ENCODE assay signal across 8 mouse cellular contexts in genomic region chr1:134322591-134322990, GRCm38 (mm10). TPM values are rescaled to one million over a fixed set of nuclear protein-coding genes. Genes with fewer than 3 reads are reported as not detected.
DNase-seq lines count a peak whose midpoint lies in the region; ATAC-seq lines count a peak whose summit lies in the region.

No protein-coding gene starts in this region.

- peak; percentile 71 to 75 for DNase-seq in cerebellum, postnatal 10 days
- DNase-seq in cerebellum, adult 11 months: no peak
- peak; percentile 70 for DNase-seq in heart, postnatal 4 days
- peak; percentile 43 for DNase-seq in splenic B cell, adult 2 months (ENCODE audit: low read depth, low spot score)
- no peak for DNase-seq in forebrain, embryonic 11.5 days (ENCODE audit: low spot score)
- DNase-seq in thymus, adult 18-20 months: no peak

- H3K9me3 ChIP-seq in megakaryocyte, embryonic 14.5 days: no peaks in the 10 kb centered on the region
- H3K9me3 ChIP-seq in forebrain, embryonic 11.5 days (ENCODE audit: control insufficient read depth, low read length): no peaks in the 10 kb centered on the region

- H3K27ac ChIP-seq in forebrain, embryonic 11.5 days (ENCODE audit: low read depth, low read length): no peak overlapping the region

- no peak overlapping the region for H3K9ac ChIP-seq in forebrain, embryonic 11.5 days (ENCODE audit: low read length)

- H3K4me2 ChIP-seq in forebrain, embryonic 11.5 days (ENCODE audit: low read depth, low read length, severe bottlenecking): no peak overlapping the region

- peak overlapping the region; percentile 51 for H3K4me3 ChIP-seq in megakaryocyte, embryonic 14.5 days (replicated peaks)
- no peak overlapping the region for H3K4me3 ChIP-seq in forebrain, embryonic 11.5 days (ENCODE audit: low read depth, low read length)

- peaks cover 68% of the 10 kb centered on the region for H3K27me3 ChIP-seq in megakaryocyte, embryonic 14.5 days (replicated peaks)
- H3K27me3 ChIP-seq in splenic B cell, adult 2 months (ENCODE audit: control insufficient read depth, insufficient read depth, low read length, poor library complexity, severe bottlenecking): no peaks in the 10 kb centered on the region
- H3K27me3 ChIP-seq in forebrain, embryonic 11.5 days (ENCODE audit: control insufficient read depth, insufficient read depth, low read length): no peaks in the 10 kb centered on the region

- WGBS in forebrain, embryonic 11.5 days: 89% methylated on average over 6 of the region's 6 CpGs

- no peak for ATAC-seq in megakaryocyte, adult 5-6 weeks (ENCODE audit: poor library complexity, severe bottlenecking)
- no peak for ATAC-seq in forebrain, embryonic 11.5 days (replicated peaks; ENCODE audit: low FRiP score)

- no peaks in the 10 kb centered on the region for H3K36me3 ChIP-seq in megakaryocyte, embryonic 14.5 days (replicated peaks; ENCODE audit: low read length)
- no peaks in the 10 kb centered on the region for H3K36me3 ChIP-seq in splenic B cell, adult 2 months (ENCODE audit: control insufficient read depth, insufficient read depth, low read length, poor library complexity, severe bottlenecking)
- no peaks in the 10 kb centered on the region for H3K36me3 ChIP-seq in forebrain, embryonic 11.5 days (ENCODE audit: control insufficient read depth, insufficient read depth, low read length)

- peaks cover 14% of the 10 kb centered on the region for H3K4me1 ChIP-seq in megakaryocyte, embryonic 14.5 days
- peaks cover 5% of the 10 kb centered on the region for H3K4me1 ChIP-seq in forebrain, embryonic 11.5 days (replicated peaks; ENCODE audit: control insufficient read depth, insufficient read depth, low read length)

RNA-seq across cellular contexts. Expression of gene Ppfia4, which starts 10.1 kb away (rescaled TPM):
- polyA plus RNA-seq in megakaryocyte, embryonic 14.5 days (2012; ENCODE audit: insufficient read depth, low replicate concordance): 1.9 and 2.1 TPM in 2 replicates
- 43.1 and 50.5 TPM in 2 replicates for total RNA-seq in megakaryocyte, adult 5-6 weeks (2015)
- 47.0 and 55.6 TPM in 2 replicates for total RNA-seq in megakaryocyte, adult 5-6 weeks (2017)
- total RNA-seq in heart, postnatal 4 days (2021): 1 to 10 TPM; 7.3 to 9.2 TPM
- 1.7 and 2.5 TPM in 2 replicates for polyA plus RNA-seq in forebrain, embryonic 11.5 days (2014; fragmentation: Nextera tagmentation; extraction: Ambion mirVana)

RNA-seq across cellular contexts. Expression of gene Myog, which starts 32.8 kb away (rescaled TPM):
- not detected in 2 replicates for polyA plus RNA-seq in megakaryocyte, embryonic 14.5 days (2012; ENCODE audit: insufficient read depth, low replicate concordance)
- total RNA-seq in megakaryocyte, adult 5-6 weeks (2015): not detected in 2 replicates
- not detected in 2 replicates for total RNA-seq in megakaryocyte, adult 5-6 weeks (2017)
- under 1 TPM; 0.48 to 0.52 TPM for total RNA-seq in heart, postnatal 4 days (2021)
- polyA plus RNA-seq in forebrain, embryonic 11.5 days (2014; fragmentation: Nextera tagmentation; extraction: Ambion mirVana): not detected in 2 replicates

RNA-seq across cellular contexts. Expression of gene Tmem183a, which starts 39.2 kb away (rescaled TPM):
- polyA plus RNA-seq in megakaryocyte, embryonic 14.5 days (2012; ENCODE audit: insufficient read depth, low replicate concordance): 6.4 and 13.0 TPM in 2 replicates
- 33.5 and 39.2 TPM in 2 replicates for total RNA-seq in megakaryocyte, adult 5-6 weeks (2015)
- 50.4 and 55.3 TPM in 2 replicates for total RNA-seq in megakaryocyte, adult 5-6 weeks (2017)
- 10 to 100 TPM; 33.8 to 42.5 TPM for total RNA-seq in heart, postnatal 4 days (2021)
- polyA plus RNA-seq in forebrain, embryonic 11.5 days (2014; fragmentation: Nextera tagmentation; extraction: Ambion mirVana): 133 and 145 TPM in 2 replicates

Comparison
In these comparisons a context has a peak if more than half of its experiments do, and no peak if none do; other contexts are left out.
1. DNase-seq: peak in cerebellum, postnatal 10 days (2 of 2), heart, postnatal 4 days (single experiment) and splenic B cell, adult 2 months (single experiment); none in cerebellum, adult 11 months (single experiment), forebrain, embryonic 11.5 days (single experiment) and thymus, adult 18-20 months (0 of 2).
2. RNA of gene Ppfia4, which starts 10.1 kb away (total RNA-seq): 43.1 to 55.6 TPM in megakaryocyte, adult 5-6 weeks; 7.3 to 9.2 TPM in heart, postnatal 4 days; every median in the first group is over 4 times any median in the second.